Mouse (Mus musculus) liver, postnatal 0 days (tissue): ENCODE results near the gene Ablim1.

Source experiments
- CTCF ChIP-seq: sonication (generic); IDR thresholded peaks from 2 replicates; pipeline ENCODE4 v1.5.1; 2016; ENCODE audit warnings: antibody characterized with exemption, low read depth
- EP300 ChIP-seq: IDR thresholded peaks from 2 replicates; pipeline ENCODE4 v1.6.1; 2016; ENCODE audit warnings: antibody characterized with exemption, low read depth, mild to moderate bottlenecking

- TF ChIP-seq CTCF (no peak), EP300 (no peak)
These were observed 189.8 kb downstream of the Ablim1 start for GRCm38 (mm10) chr19:57124906-57125305.
